Mouse (Mus musculus): ENCODE measurements around the gene Utp15. TPM values are rescaled to one million over a fixed set of nuclear protein-coding genes. Genes with fewer than 3 reads are reported as not detected.

Gene Utp15
- polyA plus RNA-seq, 1 experiment, result 19.2 TPM

- no peak overlapping the region for H3K4me3 ChIP-seq (replicated peaks; ENCODE audit: insufficient read depth, low read depth, low read length)
- no peak for TF ChIP-seq CTCF (IDR thresholded peaks at IDR 0.05; ENCODE audit: borderline replicate concordance, insufficient read depth, low read depth, low read length)
- no peak for TF ChIP-seq POLR2A (IDR thresholded peaks at IDR 0.05; ENCODE audit: borderline replicate concordance, insufficient read depth, low read length)
- no peak for DNase-seq
- WGBS, result 85% methylated on average over 2 of the region's 2 CpGs
- H3K27ac ChIP-seq (ENCODE audit: insufficient read depth, low read length), result no peak overlapping the region
- no peaks in the 10 kb centered on the region for H3K27me3 ChIP-seq (ENCODE audit: control insufficient read depth, insufficient read depth, low read length)
- no peaks in the 10 kb centered on the region for H3K4me1 ChIP-seq (ENCODE audit: control insufficient read depth, insufficient read depth, low read length)
These were observed 14.7 kb upstream of the Utp15 start for GRCm38 (mm10) chr13:98277501-98277900.

GRCm38 (mm10) chr13:98276253-98276652 lies 13.4 kb upstream of the Utp15 start:
- H3K4me1 ChIP-seq (ENCODE audit: control insufficient read depth, insufficient read depth, low read length), result no peaks in the 10 kb centered on the region
- DNase-seq, result no peak
- TF ChIP-seq POLR2A (IDR thresholded peaks at IDR 0.05; ENCODE audit: borderline replicate concordance, insufficient read depth, low read length) (no peak), CTCF (IDR thresholded peaks at IDR 0.05; ENCODE audit: borderline replicate concordance, insufficient read depth, low read depth, low read length) (no peak)
- H3K27ac ChIP-seq (ENCODE audit: insufficient read depth, low read length), result no peak overlapping the region
- H3K4me3 ChIP-seq (replicated peaks; ENCODE audit: insufficient read depth, low read depth, low read length), result no peak overlapping the region
- 76% methylated on average over 7 of the region's 7 CpGs for WGBS
- no peaks in the 10 kb centered on the region for H3K27me3 ChIP-seq (ENCODE audit: control insufficient read depth, insufficient read depth, low read length)

- Histone ChIP-seq H3K27ac (ENCODE audit: insufficient read depth, low read length) (no peak overlapping the region), H3K27me3 (ENCODE audit: control insufficient read depth, insufficient read depth, low read length) (no peaks in the 10 kb centered on the region), H3K4me3 (replicated peaks; ENCODE audit: insufficient read depth, low read depth, low read length) (no peak overlapping the region), H3K4me1 (ENCODE audit: control insufficient read depth, insufficient read depth, low read length) (no peaks in the 10 kb centered on the region)
- no peak for TF ChIP-seq POLR2A (IDR thresholded peaks at IDR 0.05; ENCODE audit: borderline replicate concordance, insufficient read depth, low read length)
- TF ChIP-seq CTCF (IDR thresholded peaks at IDR 0.05; ENCODE audit: borderline replicate concordance, insufficient read depth, low read depth, low read length), result no peak
- DNase-seq, result no peak
- 79% methylated on average over 4 of the region's 4 CpGs for WGBS
These were observed 12.8 kb upstream of the Utp15 start for GRCm38 (mm10) chr13:98275646-98276045.

GRCm38 (mm10) chr13:98274023-98274422 lies 11.2 kb upstream of the Utp15 start:
- no peak overlapping the region for H3K27ac ChIP-seq (ENCODE audit: insufficient read depth, low read length)
- DNase-seq, result no peak
- H3K4me3 ChIP-seq (replicated peaks; ENCODE audit: insufficient read depth, low read depth, low read length), result no peak overlapping the region
- TF ChIP-seq POLR2A (IDR thresholded peaks at IDR 0.05; ENCODE audit: borderline replicate concordance, insufficient read depth, low read length), result no peak
- TF ChIP-seq CTCF (IDR thresholded peaks at IDR 0.05; ENCODE audit: borderline replicate concordance, insufficient read depth, low read depth, low read length), result no peak
- no peaks in the 10 kb centered on the region for H3K4me1 ChIP-seq (ENCODE audit: control insufficient read depth, insufficient read depth, low read length)
- H3K27me3 ChIP-seq (ENCODE audit: control insufficient read depth, insufficient read depth, low read length), result no peaks in the 10 kb centered on the region
- WGBS, result 97% methylated on average over 9 of the region's 9 CpGs

- no peak for DNase-seq
- no peaks in the 10 kb centered on the region for H3K4me1 ChIP-seq (ENCODE audit: control insufficient read depth, insufficient read depth, low read length)
- no peak overlapping the region for H3K27ac ChIP-seq (ENCODE audit: insufficient read depth, low read length)
- WGBS, result 16% methylated on average over 5 of the region's 5 CpGs
- H3K27me3 ChIP-seq (ENCODE audit: control insufficient read depth, insufficient read depth, low read length), result no peaks in the 10 kb centered on the region
- TF ChIP-seq POLR2A (IDR thresholded peaks at IDR 0.05; ENCODE audit: borderline replicate concordance, insufficient read depth, low read length) (no peak), CTCF (IDR thresholded peaks at IDR 0.05; ENCODE audit: borderline replicate concordance, insufficient read depth, low read depth, low read length) (no peak)
- peak overlapping the region; percentile 67 for H3K4me3 ChIP-seq (replicated peaks; ENCODE audit: insufficient read depth, low read depth, low read length)
These were observed 1.3 kb upstream of the Utp15 start for GRCm38 (mm10) chr13:98264111-98264510.

- Histone ChIP-seq H3K4me1 (ENCODE audit: control insufficient read depth, insufficient read depth, low read length) (no peaks in the 10 kb centered on the region), H3K27me3 (ENCODE audit: control insufficient read depth, insufficient read depth, low read length) (no peaks in the 10 kb centered on the region), H3K27ac (ENCODE audit: insufficient read depth, low read length) (peak overlapping the region; percentile 83), H3K4me3 (replicated peaks; ENCODE audit: insufficient read depth, low read depth, low read length) (peak overlapping the region; percentile 67)
- no peak for DNase-seq
- WGBS, result under 1% methylated on average over 16 of the region's 16 CpGs
- no peak for TF ChIP-seq POLR2A (IDR thresholded peaks at IDR 0.05; ENCODE audit: borderline replicate concordance, insufficient read depth, low read length)
- TF ChIP-seq CTCF (IDR thresholded peaks at IDR 0.05; ENCODE audit: borderline replicate concordance, insufficient read depth, low read depth, low read length), result no peak
These were observed 682 bp upstream of the Utp15 start for GRCm38 (mm10) chr13:98263458-98263987.

- no peak for TF ChIP-seq POLR2A (IDR thresholded peaks at IDR 0.05; ENCODE audit: borderline replicate concordance, insufficient read depth, low read length)
- no peak for TF ChIP-seq CTCF (IDR thresholded peaks at IDR 0.05; ENCODE audit: borderline replicate concordance, insufficient read depth, low read depth, low read length)
- Histone ChIP-seq H3K4me3 (replicated peaks; ENCODE audit: insufficient read depth, low read depth, low read length) (no peak overlapping the region), H3K27ac (ENCODE audit: insufficient read depth, low read length) (no peak overlapping the region), H3K4me1 (ENCODE audit: control insufficient read depth, insufficient read depth, low read length) (no peaks in the 10 kb centered on the region), H3K27me3 (ENCODE audit: control insufficient read depth, insufficient read depth, low read length) (no peaks in the 10 kb centered on the region)
- DNase-seq, result no peak
- WGBS, result 59% methylated on average over 9 of the region's 9 CpGs
These were observed 7.9 kb downstream of the Utp15 start for GRCm38 (mm10) chr13:98254921-98255320.

- Histone ChIP-seq H3K4me3 (replicated peaks; ENCODE audit: insufficient read depth, low read depth, low read length) (no peak overlapping the region), H3K4me1 (ENCODE audit: control insufficient read depth, insufficient read depth, low read length) (no peaks in the 10 kb centered on the region), H3K27me3 (ENCODE audit: control insufficient read depth, insufficient read depth, low read length) (no peaks in the 10 kb centered on the region), H3K27ac (ENCODE audit: insufficient read depth, low read length) (no peak overlapping the region)
- no peak for DNase-seq
- WGBS, result 89% methylated on average over 10 of the region's 10 CpGs
- TF ChIP-seq CTCF (IDR thresholded peaks at IDR 0.05; ENCODE audit: borderline replicate concordance, insufficient read depth, low read depth, low read length) (no peak), POLR2A (IDR thresholded peaks at IDR 0.05; ENCODE audit: borderline replicate concordance, insufficient read depth, low read length) (no peak)
These were observed 13.2 kb downstream of the Utp15 start for GRCm38 (mm10) chr13:98249594-98249993.

All from cerebellum, adult 2 months (tissue).